Mouse (Mus musculus) cerebellum, adult 2 months (tissue): ENCODE data around the gene Sh3pxd2b.
A peak's percentile ranks its signal among the peaks of the same experiment; 100 is the strongest.

Experiments
- CTCF ChIP-seq: fragments of 200-500 bp; IDR thresholded peaks from 2 replicates; pipeline ENCODE4 v1.5.1; 2011; ENCODE audit warnings: low read depth, mild to moderate bottlenecking, control low read depth, low read length, moderate library complexity, borderline replicate concordance; ENCODE audit not compliant: insufficient read depth
- POLR2A ChIP-seq: fragments of 200-500 bp; IDR thresholded peaks from 2 replicates; pipeline ENCODE4 v1.6.1; 2011; ENCODE audit warnings: low read length, control low read depth, borderline replicate concordance; ENCODE audit not compliant: insufficient read depth

GRCm38 (mm10) chr11:32321196-32321565, 26.4 kb upstream of the Sh3pxd2b start:
- TF ChIP-seq POLR2A (no peak), CTCF (peak; percentile 48; the same call in 1 of the 2 replicates)
